Mouse (Mus musculus) liver, embryonic 16.5 days (tissue): Measurements from ENCODE around the gene Vps29. TPM values are rescaled to one million over a fixed set of nuclear protein-coding genes. Genes with fewer than 3 reads are reported as not detected.

ENCODE experiments used
- ATAC-seq: fragments of 200-750 bp; cut with Nextera tagmentation; 2 replicates; pipeline ENCODE4 v1.8.0; 2017; ENCODE audit warnings: low read depth, mild to moderate bottlenecking, moderate number of reproducible peaks, moderate library complexity
- H3K27ac ChIP-seq: fragments of 300-500 bp; sonication (generic); 2 replicates; pipeline ENCODE4 v1.5.1; 2014; ENCODE audit warnings: mild to moderate bottlenecking, low read length
- H3K27me3 ChIP-seq: fragments of 300-500 bp; sonication (generic); 2 replicates; pipeline ENCODE4 v1.6.1; 2014; ENCODE audit warnings: low read depth, low read length, mixed read lengths; ENCODE audit not compliant: control insufficient read depth, insufficient read depth
- H3K36me3 ChIP-seq: fragments of 300-500 bp; sonication (generic); 2 replicates; pipeline ENCODE4 v1.6.1; 2014; ENCODE audit warnings: mild to moderate bottlenecking; ENCODE audit not compliant: control insufficient read depth, insufficient read depth
- H3K4me1 ChIP-seq: fragments of 300-500 bp; sonication (generic); 2 replicates; pipeline ENCODE4 v1.6.1; 2014; ENCODE audit warnings: low read depth, low read length, mixed read lengths; ENCODE audit not compliant: control insufficient read depth
- H3K4me2 ChIP-seq: fragments of 300-500 bp; sonication (generic); 2 replicates; pipeline ENCODE4 v1.6.1; 2014; ENCODE audit warnings: low read depth, low read length, mixed read lengths
- H3K4me3 ChIP-seq: fragments of 300-500 bp; sonication (generic); 2 replicates; pipeline ENCODE4 v1.5.1; 2014; ENCODE audit warnings: low read depth, mild to moderate bottlenecking, low read length
- H3K9ac ChIP-seq: fragments of 300-500 bp; sonication (generic); 2 replicates; pipeline ENCODE4 v1.6.1; 2014; ENCODE audit warnings: low read depth, low read length
- H3K9me3 ChIP-seq: fragments of 300-500 bp; sonication (generic); replicated peaks from 2 replicates; pipeline ENCODE4 v1.6.1; 2016; ENCODE audit warnings: low read length; ENCODE audit not compliant: control insufficient read depth
- WGBS: fragments of 180-500 bp; shearing (Covaris S2); extraction: QIAGEN DNeasy Blood & Tissue Kit; methylation state at CpG from one replicate; pipeline ENCODE4 v1.1.7; 2014; ENCODE audit not compliant: insufficient replicate concordance; 5-methylcytosine and 5-hydroxymethylcytosine counted together
- polyA plus RNA-seq: library from polyadenylated mRNA; unstranded; fragments of >200 nt; fragmentation: Nextera tagmentation; extraction: Ambion mirVana; gene quantifications from 2 replicates; pipeline ENCODE4 v1.2.1, GENCODE M21; 2015

The Vps29 gene
- polyA plus RNA-seq, 1 experiment from 2014 or later = 95.1 TPM

DNA sequence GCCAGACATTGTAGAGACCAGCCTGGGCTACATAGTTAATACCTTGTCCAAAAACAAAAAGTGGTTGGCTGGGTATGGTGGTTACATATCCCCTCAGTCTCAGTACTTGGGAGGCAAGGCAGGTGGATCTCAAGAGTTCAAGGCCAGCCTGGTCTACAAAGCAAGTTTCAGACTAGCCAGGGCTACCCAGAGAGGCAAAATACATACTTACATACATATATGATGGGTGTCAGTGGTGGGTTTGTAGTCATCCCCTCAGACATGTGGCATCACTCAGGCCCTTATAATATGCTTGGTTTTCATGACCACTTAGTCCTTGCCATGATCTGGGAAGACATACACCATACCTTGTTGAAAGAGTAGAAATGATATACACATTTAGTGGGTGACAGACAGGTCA is 36.5 kb downstream of the Vps29 start:
- peaks cover 16% of the 10 kb centered on the region for H3K4me1 ChIP-seq
- no peak overlapping the region for H3K9ac ChIP-seq
- H3K4me3 ChIP-seq = no peak overlapping the region
- no peaks in the 10 kb centered on the region for H3K9me3 ChIP-seq
- no peaks in the 10 kb centered on the region for H3K27me3 ChIP-seq
- no peak overlapping the region for H3K27ac ChIP-seq
- ATAC-seq = no peak
- H3K4me2 ChIP-seq = no peak overlapping the region
- H3K36me3 ChIP-seq = no peaks in the 10 kb centered on the region

DNA sequence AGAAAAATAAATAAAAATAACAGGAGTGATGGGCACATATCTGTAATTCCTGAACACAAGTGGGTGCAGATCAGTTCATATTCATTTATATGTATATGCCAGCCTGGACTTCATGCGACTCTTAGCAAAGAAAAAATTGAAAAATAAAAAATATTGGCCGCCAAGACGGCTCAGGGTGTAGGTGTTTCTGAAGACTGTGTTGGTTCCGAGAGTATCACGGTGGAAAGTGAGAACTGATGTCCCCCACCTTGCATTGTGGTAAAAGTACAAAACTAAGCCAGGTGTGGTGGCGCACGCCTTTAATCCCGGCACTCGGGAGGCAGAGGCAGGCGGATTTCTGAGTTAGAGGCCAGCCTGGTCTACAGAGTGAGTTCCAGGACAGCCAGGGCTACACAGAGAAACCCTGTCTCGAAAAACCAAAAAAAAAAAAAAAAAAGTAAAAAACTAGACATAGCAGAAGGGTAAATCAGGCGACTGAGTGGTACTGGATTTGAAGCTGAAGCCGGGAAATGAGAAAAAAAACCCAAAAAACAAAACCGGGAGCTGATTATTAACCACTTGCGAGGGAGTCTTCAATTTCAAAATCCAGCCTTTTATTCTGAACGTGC is 37.1 kb downstream of the Vps29 start:
- H3K27ac ChIP-seq = no peak overlapping the region
- no peaks in the 10 kb centered on the region for H3K9me3 ChIP-seq
- no peak for ATAC-seq
- H3K4me2 ChIP-seq = peak overlapping the region; percentile 55
- H3K4me3 ChIP-seq = peak overlapping the region; percentile 99
- no peaks in the 10 kb centered on the region for H3K36me3 ChIP-seq
- no peaks in the 10 kb centered on the region for H3K27me3 ChIP-seq
- WGBS = 46% methylated on average over 15 of the region's 16 CpGs
- H3K4me1 ChIP-seq = peaks cover 16% of the 10 kb centered on the region
- peak overlapping the region; percentile 34; the same call in 1 of the 2 replicates for H3K9ac ChIP-seq

DNA sequence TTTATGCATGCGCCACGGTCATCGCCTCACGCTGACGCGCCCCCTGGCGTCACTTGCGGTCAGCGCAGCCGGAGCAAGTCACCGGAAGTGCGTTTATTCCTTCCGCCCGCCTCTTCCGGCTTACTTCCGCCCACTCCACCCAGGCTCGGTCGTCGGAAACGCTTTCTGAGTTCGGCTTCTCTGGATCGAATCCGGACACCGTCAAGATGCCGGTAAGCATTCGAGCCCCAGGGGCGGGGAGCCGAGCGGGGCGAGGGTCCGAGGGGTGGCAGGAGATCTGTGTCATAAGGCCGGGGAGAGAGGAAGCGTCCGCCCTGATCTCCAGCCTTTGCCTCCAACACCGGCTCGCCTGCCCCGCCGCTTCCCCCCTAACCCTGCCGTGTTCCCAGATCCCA is 37.6 kb downstream of the Vps29 start, which contains the start of gene Arpc3:
TSS of gene Arpc3 (plus strand) at position 93 of the 395 bp plus-strand sequence.
- peak; percentile 86 for ATAC-seq
- peaks cover 2% of the 10 kb centered on the region; the same call in 1 of the 2 replicates for H3K36me3 ChIP-seq
- WGBS = 0% methylated on average over 39 of the region's 39 CpGs

DNA sequence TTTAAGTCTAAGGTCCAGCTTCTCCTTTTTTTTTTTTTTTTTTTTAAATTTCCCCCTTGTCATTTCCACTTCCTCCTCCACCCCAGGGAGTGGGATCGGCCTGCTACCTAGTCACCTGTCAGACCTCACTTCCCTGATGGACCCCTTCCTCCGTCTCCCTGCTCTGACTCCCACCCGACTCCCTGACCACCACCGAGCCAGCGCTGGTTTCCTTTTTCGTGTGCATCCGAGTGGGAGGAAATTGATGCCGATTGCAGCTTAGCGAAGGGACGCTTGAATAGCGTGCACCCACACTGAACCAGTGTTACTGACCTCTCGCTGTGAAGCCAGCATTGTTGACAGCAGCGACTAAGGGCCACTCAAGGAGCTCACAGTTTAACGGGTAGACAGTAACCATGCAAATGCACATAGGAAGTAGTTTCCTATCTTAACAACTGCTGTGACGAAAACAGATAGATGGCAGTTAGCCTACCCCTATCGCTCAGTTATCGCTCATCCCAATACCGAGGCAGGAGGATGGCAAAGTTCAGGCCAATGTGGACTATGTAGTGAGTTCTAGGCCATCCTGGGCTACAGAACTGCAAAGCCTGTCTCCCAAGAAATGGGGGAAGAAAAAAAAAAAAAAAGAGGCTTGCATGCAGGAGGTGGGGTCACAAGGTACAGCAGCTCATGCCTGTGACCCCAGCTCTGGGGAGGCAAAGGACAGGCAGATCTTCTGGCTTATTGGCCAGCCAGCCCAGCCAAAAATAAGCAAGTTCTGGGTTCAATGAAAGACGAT is 38.2 kb downstream of the Vps29 start:
- H3K4me3 ChIP-seq = peak overlapping the region; percentile 99
- peaks cover 16% of the 10 kb centered on the region for H3K4me1 ChIP-seq
- peak; percentile 35 for ATAC-seq
- 6% methylated on average over 19 of the region's 19 CpGs for WGBS
- H3K9ac ChIP-seq = peak overlapping the region; percentile 98
- H3K36me3 ChIP-seq = peaks cover 4% of the 10 kb centered on the region; the same call in 1 of the 2 replicates
- no peaks in the 10 kb centered on the region for H3K27me3 ChIP-seq
- peak overlapping the region; percentile 79 for H3K4me2 ChIP-seq
- no peaks in the 10 kb centered on the region for H3K9me3 ChIP-seq
- H3K27ac ChIP-seq = peak overlapping the region; percentile 76

More for the DNA sequence above, 37.6 kb downstream of the Vps29 start, which contains the start of gene Arpc3:
- Histone ChIP-seq H3K4me3 (peak within 1 kb of the TSS; percentile 99), H3K9me3 (no peaks in the 10 kb centered on the region), H3K27ac (peak within 1 kb of the TSS; percentile 76), H3K27me3 (no peaks in the 10 kb centered on the region), H3K4me1 (peaks cover 16% of the 10 kb centered on the region), H3K4me2 (peak within 1 kb of the TSS; percentile 79), H3K9ac (peak within 1 kb of the TSS; percentile 98)

DNA sequence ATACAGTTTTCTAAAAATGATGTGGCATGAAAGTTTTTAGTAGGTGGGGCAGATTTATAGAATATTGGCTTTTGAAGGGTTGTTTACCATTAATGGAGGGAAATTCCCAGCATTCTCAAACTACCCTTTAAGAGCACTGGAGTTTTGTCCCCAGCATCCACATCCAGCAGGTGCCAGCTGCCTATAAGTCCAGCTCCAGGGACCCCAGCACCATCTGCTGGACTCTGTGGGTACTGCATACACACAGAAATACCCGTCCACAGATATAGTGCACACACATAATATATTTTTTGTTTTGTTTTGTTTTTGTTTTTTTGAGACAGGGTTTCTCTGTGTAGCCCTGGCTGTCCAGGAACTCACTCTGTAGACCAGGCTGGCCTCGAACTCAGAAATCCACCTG is 39.7 kb downstream of the Vps29 start:
- Histone ChIP-seq H3K9me3 (no peaks in the 10 kb centered on the region), H3K4me3 (no peak overlapping the region), H3K9ac (no peak overlapping the region), H3K27me3 (no peaks in the 10 kb centered on the region), H3K27ac (no peak overlapping the region), H3K4me1 (peaks cover 16% of the 10 kb centered on the region), H3K4me2 (no peak overlapping the region), H3K36me3 (peaks cover 4% of the 10 kb centered on the region; the same call in 1 of the 2 replicates)
- 31% methylated on average over 2 of the region's 2 CpGs for WGBS
- ATAC-seq = no peak

DNA sequence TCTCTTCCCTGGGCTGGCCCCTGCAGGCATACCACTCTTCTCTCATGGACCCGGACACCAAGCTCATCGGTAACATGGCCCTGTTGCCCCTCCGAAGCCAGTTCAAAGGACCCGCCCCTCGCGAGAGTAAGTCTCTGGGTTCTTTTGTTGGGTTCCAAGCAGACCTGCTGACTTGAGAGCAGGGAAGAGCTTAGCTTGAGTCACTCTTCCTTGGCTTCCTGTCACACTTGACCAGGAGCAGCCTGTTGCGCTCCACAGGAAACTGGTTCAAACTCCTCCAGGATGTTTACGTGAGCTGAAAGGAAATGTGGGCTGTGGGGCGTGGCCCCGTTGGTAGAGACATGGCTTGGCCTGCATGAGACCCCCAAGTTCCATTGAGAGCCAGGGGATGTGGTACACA is 42.6 kb downstream of the Vps29 start:
- peaks cover 9% of the 10 kb centered on the region for H3K36me3 ChIP-seq

DNA sequence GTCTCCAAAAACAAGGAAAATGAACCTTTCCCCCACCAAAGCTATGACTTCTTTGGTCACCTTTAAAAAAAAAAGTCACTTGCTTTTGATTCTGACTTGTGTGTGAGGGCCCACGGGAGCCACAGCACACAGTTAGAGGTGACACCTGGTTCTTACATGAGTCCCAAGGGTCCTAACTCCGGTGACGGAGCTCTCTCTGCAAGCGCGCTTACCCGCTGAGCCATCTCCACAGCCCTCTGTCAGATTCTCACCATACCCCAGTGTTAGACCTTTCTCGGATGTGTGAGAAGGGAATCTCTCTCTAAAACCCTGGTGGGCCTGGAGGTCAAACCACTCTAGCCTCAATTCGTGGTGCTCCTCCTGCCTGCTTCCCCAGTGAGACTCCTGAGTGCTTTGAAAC is 43.3 kb downstream of the Vps29 start:
- Histone ChIP-seq H3K4me1 (peaks cover 9% of the 10 kb centered on the region), H3K27ac (peak overlapping the region; percentile 12; the same call in 1 of the 2 replicates), H3K27me3 (no peaks in the 10 kb centered on the region), H3K36me3 (peaks cover 14% of the 10 kb centered on the region), H3K4me3 (no peak overlapping the region), H3K4me2 (no peak overlapping the region), H3K9me3 (no peaks in the 10 kb centered on the region), H3K9ac (no peak overlapping the region)
- 75% methylated on average over 8 of the region's 8 CpGs for WGBS
- ATAC-seq = no peak

More for the DNA sequence above, 42.6 kb downstream of the Vps29 start:
- H3K9ac ChIP-seq = no peak overlapping the region
- ATAC-seq = peak; percentile 27
- no peaks in the 10 kb centered on the region for H3K27me3 ChIP-seq
- peak overlapping the region; percentile 6; the same call in 1 of the 2 replicates for H3K27ac ChIP-seq
- no peaks in the 10 kb centered on the region for H3K9me3 ChIP-seq
- no peak overlapping the region for H3K4me2 ChIP-seq
- H3K4me1 ChIP-seq = peaks cover 11% of the 10 kb centered on the region
- 44% methylated on average over 10 of the region's 10 CpGs for WGBS
- no peak overlapping the region for H3K4me3 ChIP-seq

DNA sequence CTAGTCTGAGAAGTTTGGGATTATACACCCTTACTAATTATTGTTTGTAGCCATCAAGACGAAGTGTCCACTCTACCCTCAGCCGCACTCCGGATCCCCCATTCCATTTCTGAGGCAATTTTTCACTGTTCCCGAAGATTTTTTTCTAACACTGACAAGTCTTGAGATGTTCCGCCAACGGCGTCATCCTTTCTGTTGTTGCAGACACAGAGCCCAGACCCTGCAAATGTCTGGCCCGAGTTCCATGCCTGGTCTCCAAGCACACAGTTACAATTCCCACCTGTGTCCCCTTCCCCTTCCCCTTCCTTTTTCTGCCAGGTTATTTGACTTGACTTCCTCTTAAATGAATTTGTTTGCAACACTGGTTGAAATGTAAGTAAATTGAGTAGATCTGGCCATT is 45.7 kb downstream of the Vps29 start:
- H3K4me3 ChIP-seq = no peak overlapping the region
- H3K27ac ChIP-seq = no peak overlapping the region
- H3K9me3 ChIP-seq = no peaks in the 10 kb centered on the region
- no peak for ATAC-seq
- peaks cover 32% of the 10 kb centered on the region for H3K36me3 ChIP-seq
- no peaks in the 10 kb centered on the region for H3K27me3 ChIP-seq
- no peak overlapping the region for H3K9ac ChIP-seq
- 85% methylated on average over 8 of the region's 8 CpGs for WGBS
- no peak overlapping the region for H3K4me2 ChIP-seq
- H3K4me1 ChIP-seq = no peaks in the 10 kb centered on the region; the same call in 1 of the 2 replicates
